Mouse (Mus musculus) hindbrain, embryonic 10.5 days (tissue): ENCODE results near the gene Osbpl11. TPM values are rescaled to one million over a fixed set of nuclear protein-coding genes. Genes with fewer than 3 reads are reported as not detected.

Source experiments
- polyA plus RNA-seq: library from polyadenylated mRNA; unstranded; fragments of >200 nt; fragmentation: Nextera tagmentation; extraction: Ambion mirVana; gene quantifications from 2 replicates; pipeline ENCODE4 v1.2.1, GENCODE M21; 2016

The Osbpl11 gene
- polyA plus RNA-seq, 1 experiment from 2014 or later = 23.2 TPM

Other genes starting within 250 kb of the Osbpl11 start
- 5.0 and 5.6 TPM in 2 replicates for gene Iqcg, start 128.9 kb upstream of the Osbpl11 start, polyA plus RNA-seq
- gene Rpl35a, start 128.6 kb upstream of the Osbpl11 start, polyA plus RNA-seq = 860 and 944 TPM in 2 replicates
- gene Lmln, start 122.5 kb upstream of the Osbpl11 start, polyA plus RNA-seq = 2.3 and 4.7 TPM in 2 replicates
- gene Snx4, start 66.4 kb downstream of the Osbpl11 start, polyA plus RNA-seq = 58.2 and 69.5 TPM in 2 replicates
- 38.8 and 40.1 TPM in 2 replicates for gene Zfp148, start 195.8 kb downstream of the Osbpl11 start, polyA plus RNA-seq